Mouse (Mus musculus) limb, embryonic 14.5 days (tissue): ENCODE results near the gene Prrc2b. TPM values are rescaled to one million over a fixed set of nuclear protein-coding genes. Genes with fewer than 3 reads are reported as not detected.

Source experiments
- ATAC-seq: fragments of 200-750 bp; cut with Nextera tagmentation; 2 replicates; pipeline ENCODE4 v1.8.0; 2017; ENCODE audit warnings: low read depth, moderate number of reproducible peaks, moderate TSS enrichment; ENCODE audit not compliant: low FRiP score
- DNase-seq: peaks from one replicate; pipeline ENCODE4 v3.0.0-alpha.2; 2015; ENCODE audit warnings: low spot score
- H3K27ac ChIP-seq: fragments of 300-500 bp; sonication (generic); replicated peaks from 2 replicates; pipeline ENCODE4 v1.5.1; 2014; ENCODE audit warnings: low read depth, mild to moderate bottlenecking, low read length, moderate library complexity, mixed read lengths
- H3K27me3 ChIP-seq: fragments of 300-500 bp; sonication (generic); 2 replicates; pipeline ENCODE4 v1.6.1; 2014; ENCODE audit warnings: low read length, mixed read lengths; ENCODE audit not compliant: control insufficient read depth, insufficient read depth
- H3K36me3 ChIP-seq: fragments of 300-500 bp; sonication (generic); 2 replicates; pipeline ENCODE4 v1.6.1; 2014; ENCODE audit warnings: mild to moderate bottlenecking, low read length, moderate library complexity, mixed read lengths; ENCODE audit not compliant: control insufficient read depth, insufficient read depth
- H3K4me1 ChIP-seq: fragments of 300-500 bp; sonication (generic); 2 replicates; pipeline ENCODE4 v1.6.1; 2014; ENCODE audit warnings: antibody characterized with exemption, low read length, mixed read lengths; ENCODE audit not compliant: control insufficient read depth, insufficient read depth
- H3K4me2 ChIP-seq: fragments of 300-500 bp; sonication (generic); replicated peaks from 2 replicates; pipeline ENCODE4 v1.6.1; 2014; ENCODE audit warnings: low read depth, mild to moderate bottlenecking, low read length, moderate library complexity; ENCODE audit not compliant: severe bottlenecking
- H3K4me3 ChIP-seq: fragments of 300-500 bp; sonication (generic); replicated peaks from 2 replicates; pipeline ENCODE4 v1.5.1; 2014; ENCODE audit warnings: low read length
- H3K9ac ChIP-seq: fragments of 300-500 bp; sonication (generic); 2 replicates; pipeline ENCODE4 v1.6.1; 2014; ENCODE audit warnings: mild to moderate bottlenecking, low read depth, low read length, moderate library complexity; ENCODE audit not compliant: severe bottlenecking
- H3K9me3 ChIP-seq: fragments of 300-500 bp; sonication (generic); 2 replicates; pipeline ENCODE4 v1.6.1; 2016; ENCODE audit warnings: low read length; ENCODE audit not compliant: control insufficient read depth
- POLR2A ChIP-seq: fragments of 200-500 bp; IDR thresholded peaks from 2 replicates; pipeline ENCODE4 v1.8.0; 2012; ENCODE audit warnings: inconsistent platforms, mild to moderate bottlenecking, moderate library complexity, borderline replicate concordance; ENCODE audit not compliant: insufficient read depth, insufficient read length; ENCODE audit errors: extremely low read depth
- WGBS: fragments of 180-500 bp; shearing (Covaris S2); extraction: QIAGEN DNeasy Blood & Tissue Kit; methylation state at CpG from one replicate; pipeline ENCODE4 v1.1.7; 2014; 5-methylcytosine and 5-hydroxymethylcytosine counted together
- polyA plus RNA-seq, 2 experiments: library from polyadenylated mRNA; depleted of rRNA in 1 of 2; stranded (reverse) in 1 of 2; unstranded in 1 of 2; fragments of >200 nt; fragmentation: Nextera tagmentation in 1 of 2; extraction: Ambion mirVana in 1 of 2; gene quantifications; 2 replicates each; pipeline versions ENCODE4 v1.2.1 to v1.2.3; 2012 to 2014

Gene Prrc2b
- polyA plus RNA-seq, 2 experiments: 74.6 to 78.2 TPM

- Histone ChIP-seq H3K4me3 (peak overlapping the region; percentile 63), H3K27me3 (no peaks in the 10 kb centered on the region), H3K4me2 (peak overlapping the region; percentile 95), H3K27ac (peak overlapping the region; percentile 87), H3K36me3 (no peaks in the 10 kb centered on the region), H3K4me1 (peaks cover 5% of the 10 kb centered on the region; the same call in 1 of the 2 replicates), H3K9ac (peak overlapping the region; percentile 73), H3K9me3 (no peaks in the 10 kb centered on the region)
- 0% methylated on average over 40 of the region's 40 CpGs for WGBS
- peak; percentile 95 for ATAC-seq
- peak; percentile 98 for DNase-seq
- peak; percentile 89; the same call in 1 of the 2 replicates for TF ChIP-seq POLR2A
These were observed 13.1 kb upstream of the Prrc2b start for GRCm38 (mm10) chr2:32137667-32138266.

- no peak for DNase-seq
These were observed 11.5 kb upstream of the Prrc2b start for GRCm38 (mm10) chr2:32139377-32139776.

GRCm38 (mm10) chr2:32140498-32140934 lies 10.4 kb upstream of the Prrc2b start:
- ATAC-seq: no peak
- no peaks in the 10 kb centered on the region for H3K27me3 ChIP-seq
- no peak for DNase-seq
- H3K9me3 ChIP-seq: no peaks in the 10 kb centered on the region
- H3K27ac ChIP-seq: no peak overlapping the region
- H3K4me1 ChIP-seq: peaks cover 5% of the 10 kb centered on the region; the same call in 1 of the 2 replicates
- no peaks in the 10 kb centered on the region for H3K36me3 ChIP-seq
- H3K4me2 ChIP-seq: no peak overlapping the region
- H3K4me3 ChIP-seq: no peak overlapping the region
- no peak overlapping the region for H3K9ac ChIP-seq
- WGBS: 60% methylated on average over 4 of the region's 4 CpGs
- no peak for TF ChIP-seq POLR2A

More at GRCm38 (mm10) chr2:32139377-32139776, 11.5 kb upstream of the Prrc2b start:
- Histone ChIP-seq H3K9ac (no peak overlapping the region), H3K4me1 (peaks cover 5% of the 10 kb centered on the region; the same call in 1 of the 2 replicates), H3K27me3 (no peaks in the 10 kb centered on the region), H3K36me3 (no peaks in the 10 kb centered on the region), H3K4me3 (no peak overlapping the region), H3K4me2 (no peak overlapping the region), H3K27ac (no peak overlapping the region), H3K9me3 (no peaks in the 10 kb centered on the region)
- no peak for ATAC-seq
- TF ChIP-seq POLR2A: no peak
- 80% methylated on average over 5 of the region's 5 CpGs for WGBS

- no peaks in the 10 kb centered on the region for H3K36me3 ChIP-seq
- WGBS: 84% methylated on average over 6 of the region's 6 CpGs
- H3K27me3 ChIP-seq: no peaks in the 10 kb centered on the region
- DNase-seq (no peak), ATAC-seq (no peak)
- H3K27ac ChIP-seq: no peak overlapping the region
- no peak overlapping the region for H3K4me3 ChIP-seq
- peaks cover 5% of the 10 kb centered on the region; the same call in 1 of the 2 replicates for H3K4me1 ChIP-seq
- TF ChIP-seq POLR2A: no peak
- H3K4me2 ChIP-seq: no peak overlapping the region
- H3K9ac ChIP-seq: no peak overlapping the region
- H3K9me3 ChIP-seq: no peaks in the 10 kb centered on the region
These were observed 9.3 kb upstream of the Prrc2b start for GRCm38 (mm10) chr2:32141602-32142001.

- no peak overlapping the region for H3K9ac ChIP-seq
- H3K27ac ChIP-seq: no peak overlapping the region
- H3K4me1 ChIP-seq: peaks cover 1% of the 10 kb centered on the region; the same call in 1 of the 2 replicates
- no peak for TF ChIP-seq POLR2A
- H3K9me3 ChIP-seq: no peaks in the 10 kb centered on the region
- H3K27me3 ChIP-seq: no peaks in the 10 kb centered on the region
- no peak overlapping the region for H3K4me3 ChIP-seq
- no peak for ATAC-seq
- 62% methylated on average over 6 of the region's 6 CpGs for WGBS
- no peak for DNase-seq
- no peaks in the 10 kb centered on the region for H3K36me3 ChIP-seq
- H3K4me2 ChIP-seq: no peak overlapping the region
These were observed 8.5 kb upstream of the Prrc2b start for GRCm38 (mm10) chr2:32142368-32142767.

- H3K4me1 ChIP-seq: no peaks in the 10 kb centered on the region
- no peak overlapping the region for H3K4me3 ChIP-seq
- H3K9me3 ChIP-seq: no peaks in the 10 kb centered on the region
- 78% methylated on average over 5 of the region's 5 CpGs for WGBS
- no peak overlapping the region for H3K27ac ChIP-seq
- H3K27me3 ChIP-seq: no peaks in the 10 kb centered on the region
- DNase-seq (no peak), ATAC-seq (no peak)
- no peak overlapping the region for H3K4me2 ChIP-seq
- no peaks in the 10 kb centered on the region for H3K36me3 ChIP-seq
- H3K9ac ChIP-seq: no peak overlapping the region
- TF ChIP-seq POLR2A: no peak
These were observed 6.2 kb upstream of the Prrc2b start for GRCm38 (mm10) chr2:32144633-32145032.
